Mouse (Mus musculus) brain, embryonic 18.5 days (tissue): ENCODE measurements at regions not wholly inside any gene's neighbourhood (a gene's known extent, or its start where the extent isn't known, plus 50 kb on each side); places are given as distances from the start of the nearest gene placed in this dataset.

ENCODE experiments used
- DNase-seq: peaks from one replicate; pipeline ENCODE4 v3.0.0-alpha.2; 2012; ENCODE audit warnings: low read depth, low spot score

- no peak for DNase-seq
Measured at GRCm38 (mm10) chr4:125882531-125882930, 141.8 kb upstream of the Csf3r start.

- DNase-seq, result no peak
Measured at GRCm38 (mm10) chr4:125890510-125890909, 133.8 kb upstream of the Csf3r start.

GRCm38 (mm10) chr4:125893139-125893538 is 131.2 kb upstream of the Csf3r start:
- DNase-seq, result no peak

- DNase-seq, result no peak
Measured at GRCm38 (mm10) chr4:125897707-125898106, 126.6 kb upstream of the Csf3r start.

- DNase-seq, result no peak
Measured at GRCm38 (mm10) chr4:125898631-125899348, 125.6 kb upstream of the Csf3r start.

- no peak for DNase-seq
Measured at GRCm38 (mm10) chr4:125901546-125902276, 122.6 kb upstream of the Csf3r start.

GRCm38 (mm10) chr4:125906296-125906695 is 118.1 kb upstream of the Csf3r start:
- DNase-seq, result no peak

GRCm38 (mm10) chr4:125908901-125909300 is 115.4 kb upstream of the Csf3r start:
- no peak for DNase-seq

GRCm38 (mm10) chr4:125911541-125912270 is 112.6 kb upstream of the Csf3r start:
- no peak for DNase-seq

GRCm38 (mm10) chr4:125912444-125913049 is 111.8 kb upstream of the Csf3r start:
- DNase-seq, result no peak

- no peak for DNase-seq
Measured at GRCm38 (mm10) chr4:125915166-125915565, 109.2 kb upstream of the Csf3r start.

GRCm38 (mm10) chr4:125917210-125917609 is 107.1 kb upstream of the Csf3r start:
- DNase-seq, result no peak

GRCm38 (mm10) chr4:125921550-125922316 is 102.6 kb upstream of the Csf3r start:
- DNase-seq, result no peak

GRCm38 (mm10) chr4:125922317-125922878 is 102.0 kb upstream of the Csf3r start:
- DNase-seq, result no peak

GRCm38 (mm10) chr4:125923225-125923624 is 101.1 kb upstream of the Csf3r start:
- DNase-seq, result no peak

GRCm38 (mm10) chr4:125928196-125928595 is 96.2 kb upstream of the Csf3r start:
- DNase-seq, result no peak

- no peak for DNase-seq
Measured at GRCm38 (mm10) chr4:125929122-125929772, 95.1 kb upstream of the Csf3r start.

GRCm38 (mm10) chr4:125930764-125931163 is 93.6 kb upstream of the Csf3r start:
- no peak for DNase-seq

- DNase-seq, result no peak
Measured at GRCm38 (mm10) chr4:125931321-125931720, 93.0 kb upstream of the Csf3r start.

- DNase-seq, result no peak
Measured at GRCm38 (mm10) chr4:125932036-125932756, 92.2 kb upstream of the Csf3r start.
